Mouse (Mus musculus) lung, postnatal 0 days (tissue): ENCODE measurements around the gene Lrrc71.

Source experiments
- CTCF ChIP-seq: IDR thresholded peaks from 2 replicates; pipeline ENCODE4 v1.5.1; 2016; ENCODE audit warnings: antibody characterized with exemption, mild to moderate bottlenecking
- EP300 ChIP-seq: IDR thresholded peaks from 2 replicates; pipeline ENCODE4 v1.6.1; 2016; ENCODE audit warnings: antibody characterized with exemption, mild to moderate bottlenecking, control low read depth

GRCm38 (mm10) chr3:87753829-87754228, 5.4 kb upstream of the Lrrc71 start:
- TF ChIP-seq CTCF, result no peak
- TF ChIP-seq EP300, result no peak
